Mouse (Mus musculus) bone marrow, adult 2 months (tissue): ENCODE results near the gene Grb2. TPM values are rescaled to one million over a fixed set of nuclear protein-coding genes. Genes with fewer than 3 reads are reported as not detected.

ENCODE experiments used
- H3K27ac ChIP-seq: fragments of 200-500 bp; 2 replicates; pipeline ENCODE4 v1.5.1; 2012; ENCODE audit warnings: low read depth, mild to moderate bottlenecking, control low read depth, inconsistent platforms, low read length; ENCODE audit not compliant: control insufficient read depth, poor library complexity, insufficient read depth
- H3K4me1 ChIP-seq: fragments of 200-500 bp; 2 replicates; pipeline ENCODE4 v1.6.1; 2011; ENCODE audit warnings: low read length; ENCODE audit not compliant: control insufficient read depth, insufficient read depth
- H3K4me3 ChIP-seq: fragments of 200-500 bp; replicated peaks from 2 replicates; pipeline ENCODE3; 2011; ENCODE audit warnings: mild to moderate bottlenecking, low read depth, low read length, control low read depth; ENCODE audit not compliant: control insufficient read depth
- CTCF ChIP-seq: fragments of 200-500 bp; IDR thresholded peaks from 2 replicates; pipeline ENCODE4 v1.5.1; 2011; ENCODE audit warnings: low read length, control low read depth; ENCODE audit not compliant: control insufficient read depth, insufficient read depth
- POLR2A ChIP-seq: fragments of 200-500 bp; IDR thresholded peaks from 2 replicates; pipeline ENCODE4 v1.6.1; 2011; ENCODE audit warnings: low read depth, mild to moderate bottlenecking, control low read depth, low read length, borderline replicate concordance; ENCODE audit not compliant: control insufficient read depth
- WGBS: fragments of 180-500 bp; shearing (Covaris S2); methylation state at CpG from one replicate; pipeline ENCODE4 v1.1.7; 2018; 5-methylcytosine and 5-hydroxymethylcytosine counted together
- polyA plus RNA-seq: library from polyadenylated mRNA; stranded (reverse); fragments of >200 nt; gene quantifications from 2 replicates; pipeline ENCODE4 v1.2.4, GENCODE M21; 2011; ENCODE audit warnings: low replicate concordance; ENCODE audit not compliant: missing spikeins, insufficient read depth, insufficient read length

Gene Grb2
- polyA plus RNA-seq, 1 experiment = 53.6 TPM

GRCm38 (mm10) chr11:115630532-115631504, 77.6 kb downstream of the Grb2 start:
- H3K4me3 ChIP-seq = peak overlapping the region; percentile 40
- 34% methylated on average over 16 of the region's 16 CpGs for WGBS
- H3K4me1 ChIP-seq = peaks cover 1% of the 10 kb centered on the region
- 0 out of 2 replicates have a peak, but pooled peaks have one; percentile 15 for TF ChIP-seq POLR2A
- no peak for TF ChIP-seq CTCF
- H3K27ac ChIP-seq = peak overlapping the region; percentile 78

GRCm38 (mm10) chr11:115629734-115630531, 78.5 kb downstream of the Grb2 start:
- Histone ChIP-seq H3K4me1 (peaks cover 1% of the 10 kb centered on the region), H3K27ac (no peak overlapping the region; the same call in 1 of the 2 replicates), H3K4me3 (no peak overlapping the region)
- TF ChIP-seq POLR2A = no peak
- TF ChIP-seq CTCF = no peak
- WGBS = 76% methylated on average over 13 of the region's 13 CpGs

GRCm38 (mm10) chr11:115628465-115629101, 79.8 kb downstream of the Grb2 start:
- 36% methylated on average over 13 of the region's 13 CpGs for WGBS
- H3K4me3 ChIP-seq = peak overlapping the region; percentile 30
- H3K27ac ChIP-seq = no peak overlapping the region
- TF ChIP-seq POLR2A (no peak), CTCF (no peak)
- H3K4me1 ChIP-seq = peaks cover 1% of the 10 kb centered on the region; the same call in 1 of the 2 replicates

GRCm38 (mm10) chr11:115627705-115628464, 80.5 kb downstream of the Grb2 start, which contains the start of gene Slc25a19:
Gene Slc25a19 (minus strand): TSS chr11:115628295.
- under 1% methylated on average over 47 of the region's 47 CpGs for WGBS
- Histone ChIP-seq H3K4me3 (peak within 1 kb of the TSS; percentile 75), H3K4me1 (peaks cover 1% of the 10 kb centered on the region; the same call in 1 of the 2 replicates), H3K27ac (peak within 1 kb of the TSS; percentile 15; the same call in 1 of the 2 replicates)
- TF ChIP-seq POLR2A = peak; percentile 57; the same call in 1 of the 2 replicates
- no peak for TF ChIP-seq CTCF

DNA sequence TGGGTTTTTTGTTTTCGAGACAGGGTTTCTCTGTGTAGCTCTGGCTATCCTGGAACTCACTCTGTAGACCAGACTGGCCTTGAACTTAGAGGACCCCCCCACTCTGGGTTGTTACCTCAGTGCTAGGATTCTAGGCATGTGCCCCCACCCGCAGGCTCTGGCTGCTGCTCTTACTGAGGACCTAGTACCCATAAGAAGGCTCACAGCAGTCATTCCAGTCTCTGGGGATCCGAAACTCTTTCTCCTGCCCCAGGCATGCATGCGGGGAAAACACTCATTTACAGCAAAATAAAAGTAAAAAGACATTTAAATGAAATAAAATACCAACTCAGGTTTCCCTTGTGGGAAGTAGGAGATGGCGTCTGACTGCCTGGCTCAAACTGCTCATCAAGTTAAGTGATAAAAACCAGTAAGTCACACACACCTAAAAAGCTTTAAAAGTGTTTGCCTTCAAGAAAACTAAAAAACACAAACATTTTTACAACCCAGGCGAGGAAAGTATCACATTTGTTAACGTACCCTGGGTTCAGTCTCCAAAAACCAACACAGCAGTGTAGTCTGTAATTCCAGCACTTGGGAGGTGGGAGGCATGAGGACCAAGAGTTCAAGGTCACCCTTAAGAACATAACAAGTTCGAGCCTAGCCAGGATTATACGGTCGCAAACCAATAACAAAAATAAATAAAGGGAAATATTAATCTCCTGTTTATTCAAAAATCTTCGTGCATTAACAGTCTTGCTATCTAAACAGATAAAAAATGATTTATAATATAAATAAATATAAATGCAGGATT, 81.4 kb downstream of the Grb2 start:
- peak overlapping the region; percentile 75 for H3K4me3 ChIP-seq
- TF ChIP-seq POLR2A (no peak), CTCF (no peak)
- no peak overlapping the region for H3K27ac ChIP-seq
- WGBS = 57% methylated on average over 11 of the region's 11 CpGs
- peaks cover 1% of the 10 kb centered on the region; the same call in 1 of the 2 replicates for H3K4me1 ChIP-seq

DNA sequence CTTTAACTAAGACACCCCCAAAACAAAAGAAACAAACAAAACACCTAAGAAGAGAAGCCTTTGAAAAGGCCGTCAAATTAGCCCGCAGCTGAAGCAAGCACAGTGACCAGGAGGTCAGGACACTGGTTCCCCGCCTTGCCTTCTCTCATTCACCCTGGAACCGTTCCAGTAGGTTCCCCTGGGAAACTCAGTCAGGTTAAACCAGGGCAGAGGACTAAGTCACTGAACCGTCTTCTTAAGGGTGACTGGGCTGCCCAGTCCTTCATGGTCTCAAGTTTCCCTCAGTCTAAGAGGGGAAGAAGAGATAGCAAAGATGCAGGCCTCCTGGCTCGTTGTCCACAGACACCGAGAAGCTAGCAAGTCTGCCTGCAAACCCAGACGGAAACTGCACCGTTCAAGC, 82.5 kb downstream of the Grb2 start:
- no peak for TF ChIP-seq CTCF
- no peak for TF ChIP-seq POLR2A
- Histone ChIP-seq H3K4me1 (peaks cover 1% of the 10 kb centered on the region; the same call in 1 of the 2 replicates), H3K27ac (no peak overlapping the region), H3K4me3 (no peak overlapping the region)
- whole genome bisulfite sequencing = 84% methylated on average over 9 of the region's 9 CpGs
